Mouse (Mus musculus): Measurements from ENCODE around the gene Fbxo39. TPM values are rescaled to one million over a fixed set of nuclear protein-coding genes. Genes with fewer than 3 reads are reported as not detected.

Gene Fbxo39
- polyA plus RNA-seq, 1 experiment from 2014 or later, result not detected

DNA sequence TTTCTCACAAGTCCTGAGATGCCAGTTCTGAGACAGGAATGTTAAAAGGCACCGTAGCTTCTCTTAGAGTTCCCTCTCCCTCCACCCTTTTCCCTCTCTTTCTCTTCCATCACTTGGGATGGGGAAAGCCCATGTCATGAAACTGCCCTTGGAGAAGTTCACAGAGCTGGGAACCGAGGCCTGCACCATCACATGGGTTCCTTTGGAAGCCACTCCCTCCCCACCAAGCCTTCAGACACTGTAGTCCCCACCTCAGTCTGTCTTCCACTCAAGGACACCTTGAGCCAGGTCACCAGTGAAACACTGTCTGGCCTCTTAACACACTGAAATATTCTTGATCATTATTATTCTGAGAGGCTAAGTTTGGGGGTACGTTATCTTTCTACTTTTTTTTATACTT is 38.9 kb downstream of the Fbxo39 start:
- DNase-seq (ENCODE audit: low spot score), result no peak
- Histone ChIP-seq H3K4me1 (replicated peaks) (peaks cover 5% of the 10 kb centered on the region; the same call in 1 of the 2 replicates), H3K27ac (no peak overlapping the region), H3K4me3 (no peak overlapping the region), H3K27me3 (ENCODE audit: insufficient read depth, poor library complexity, severe bottlenecking) (no peaks in the 10 kb centered on the region), H3K36me3 (no peaks in the 10 kb centered on the region), H3K9me3 (no peaks in the 10 kb centered on the region)
- WGBS, result 80% methylated on average over 3 of the region's 3 CpGs

DNA sequence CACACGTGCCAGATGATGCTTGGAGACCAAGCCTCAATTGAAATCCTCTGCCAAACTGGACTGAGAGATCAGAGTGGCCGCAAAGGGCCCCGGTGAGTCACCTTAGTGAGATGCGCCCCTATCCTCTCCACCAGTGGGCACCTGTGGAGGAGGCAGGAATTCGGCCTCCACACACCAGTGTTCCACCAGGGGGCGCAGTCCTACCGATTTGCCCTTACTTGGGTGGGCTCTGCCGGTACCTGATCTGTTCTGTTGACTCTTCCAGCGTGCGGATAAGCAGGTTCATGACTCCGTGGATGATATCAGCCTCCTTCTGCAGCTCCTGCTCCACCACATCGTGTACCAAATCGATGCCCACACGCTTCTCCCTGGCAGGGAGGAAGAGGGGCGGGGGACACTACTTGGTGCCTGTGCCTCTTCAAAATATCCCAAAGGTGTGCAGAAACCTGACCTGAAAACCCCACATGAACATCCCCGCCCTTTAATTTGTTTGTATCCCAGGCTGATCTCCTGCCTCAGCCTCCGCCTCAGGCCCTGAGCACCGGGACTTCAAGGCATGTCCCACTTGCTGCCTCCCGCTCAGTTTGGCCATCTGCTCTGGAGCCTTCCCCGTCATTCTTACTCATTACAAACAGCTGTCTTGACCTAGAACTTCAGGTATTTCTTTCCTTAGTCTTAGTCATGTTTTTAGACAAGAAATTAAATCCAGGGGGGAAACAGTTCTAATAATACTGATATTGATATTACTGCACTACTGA is 40.9 kb downstream of the Fbxo39 start:
- 27% methylated on average over 20 of the region's 20 CpGs for WGBS
- peak; percentile 80 for DNase-seq (ENCODE audit: low spot score)
- Histone ChIP-seq H3K27ac (no peak overlapping the region; the same call in 1 of the 2 replicates), H3K4me1 (replicated peaks) (peaks cover 5% of the 10 kb centered on the region; the same call in 1 of the 2 replicates), H3K9me3 (no peaks in the 10 kb centered on the region), H3K36me3 (no peaks in the 10 kb centered on the region), H3K27me3 (ENCODE audit: insufficient read depth, poor library complexity, severe bottlenecking) (no peaks in the 10 kb centered on the region), H3K4me3 (peak overlapping the region; percentile 28; the same call in 1 of the 2 replicates)

DNA sequence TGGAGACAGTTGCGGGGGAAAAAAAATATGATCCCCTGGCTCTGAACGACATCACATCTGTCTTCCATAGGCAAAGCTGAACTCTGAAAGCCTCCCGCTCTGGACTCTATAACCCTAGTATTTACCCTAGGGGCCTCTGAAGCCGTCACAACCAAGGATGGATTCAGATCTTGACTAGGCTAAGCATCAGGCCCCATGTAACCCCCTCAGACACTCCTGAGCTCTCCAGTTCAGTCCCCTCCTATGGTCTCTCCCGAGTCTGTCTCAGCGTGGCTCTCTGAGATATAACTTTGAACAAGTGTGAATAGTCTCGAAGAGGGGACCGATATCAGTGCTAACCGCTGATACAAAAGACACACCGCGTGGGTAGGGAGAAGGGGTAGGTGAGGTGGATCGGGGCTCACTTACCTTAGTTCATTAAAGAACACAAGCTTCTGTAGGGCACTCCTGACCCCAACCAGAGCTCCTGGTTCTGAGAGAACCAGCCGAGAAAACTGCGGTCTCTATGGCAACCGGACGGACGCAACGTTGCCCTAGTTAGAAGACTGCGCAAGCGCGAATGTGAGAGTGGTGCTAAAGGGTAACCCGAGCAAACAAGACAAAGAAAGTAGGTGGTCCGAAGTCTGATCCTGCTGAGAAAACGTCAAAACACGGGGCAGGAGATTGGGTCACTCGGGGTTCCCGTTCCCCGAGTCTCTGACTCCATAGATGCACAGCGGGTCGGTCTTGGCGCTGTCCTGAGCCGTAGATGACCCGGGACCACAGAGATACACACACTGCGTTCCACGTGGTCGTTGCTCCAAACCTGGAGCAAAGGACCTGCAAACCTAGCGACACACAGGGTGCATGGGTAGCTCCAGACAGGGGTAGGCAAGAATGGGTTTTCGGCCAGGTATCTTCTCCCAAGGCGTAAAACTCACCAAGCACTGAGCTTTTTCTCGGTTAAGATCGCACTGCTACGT is 47.4 kb downstream of the Fbxo39 start:
- Histone ChIP-seq H3K9me3 (no peaks in the 10 kb centered on the region), H3K4me3 (peak overlapping the region; percentile 59), H3K4me1 (replicated peaks) (peaks cover 16% of the 10 kb centered on the region), H3K27me3 (ENCODE audit: insufficient read depth, poor library complexity, severe bottlenecking) (peaks cover 11% of the 10 kb centered on the region), H3K27ac (peak overlapping the region; percentile 91), H3K36me3 (no peaks in the 10 kb centered on the region)
- DNase-seq (ENCODE audit: low spot score), result peak; percentile 89
- 13% methylated on average over 42 of the region's 42 CpGs for WGBS

DNA sequence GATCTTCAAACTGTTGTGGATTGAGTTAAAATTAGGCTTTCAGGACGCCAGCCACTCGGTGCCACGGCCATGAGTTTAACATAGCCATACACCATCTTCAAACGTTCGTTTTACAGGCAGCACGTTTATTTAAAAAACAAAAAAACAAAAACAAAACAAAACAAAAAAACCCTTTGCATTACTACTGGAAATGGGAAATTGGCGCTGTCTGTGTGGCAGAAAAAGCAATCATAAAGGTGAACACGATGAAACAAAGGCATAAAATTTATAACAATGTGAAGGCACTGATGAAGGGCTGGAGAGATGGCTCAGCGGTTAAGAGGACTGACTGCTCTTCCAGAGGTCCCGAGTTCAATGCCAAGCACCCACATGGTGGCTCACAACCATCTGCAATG is 48.1 kb downstream of the Fbxo39 start, which contains the start of gene Tekt1:
TSS of gene Tekt1 (minus strand) at position 96 of the 395 bp plus-strand sequence.
- Histone ChIP-seq H3K4me3 (peak within 1 kb of the TSS; percentile 59), H3K4me1 (replicated peaks) (peaks cover 16% of the 10 kb centered on the region), H3K27ac (peak within 1 kb of the TSS; percentile 91), H3K36me3 (no peaks in the 10 kb centered on the region), H3K9me3 (no peaks in the 10 kb centered on the region), H3K27me3 (ENCODE audit: insufficient read depth, poor library complexity, severe bottlenecking) (peaks cover 11% of the 10 kb centered on the region)
- no peak for DNase-seq (ENCODE audit: low spot score)
- 43% methylated on average over 10 of the region's 10 CpGs for WGBS

DNA sequence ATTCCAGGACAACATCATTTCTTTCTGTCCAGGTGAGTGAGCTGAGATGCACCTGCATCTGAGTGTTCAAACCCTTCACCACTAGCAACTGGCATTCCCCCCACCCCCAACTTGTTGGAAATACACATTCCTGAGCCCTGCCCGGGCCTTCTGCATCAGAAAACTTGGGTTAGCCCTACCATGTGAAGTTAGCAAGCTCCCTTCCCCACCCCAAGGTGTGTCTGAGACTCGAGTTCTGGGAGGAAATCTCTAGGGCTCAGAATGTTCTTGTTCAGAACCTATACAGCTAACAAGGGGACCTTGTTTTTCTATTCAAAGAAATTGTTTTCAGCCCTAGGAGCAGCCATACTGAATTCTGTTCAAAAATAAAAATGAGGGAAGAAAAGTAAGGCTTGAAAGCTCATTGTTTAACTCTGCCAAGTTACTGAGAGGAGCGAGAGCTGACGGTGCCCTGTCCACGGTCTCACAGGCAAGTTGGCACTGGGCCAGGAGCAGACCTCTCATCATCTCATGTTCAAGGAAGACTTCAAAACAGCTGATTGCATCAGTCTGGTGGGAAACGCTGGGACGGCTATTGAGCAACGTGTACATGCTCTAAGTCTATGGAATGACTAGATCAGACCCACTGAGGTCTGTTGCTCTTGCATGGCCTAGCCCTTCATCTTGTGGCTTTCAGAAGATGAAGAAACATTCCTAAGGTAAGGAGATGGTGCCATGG is 49.4 kb downstream of the Fbxo39 start:
- DNase-seq (ENCODE audit: low spot score), result no peak
- H3K4me1 ChIP-seq (replicated peaks), result peaks cover 16% of the 10 kb centered on the region

DNA sequence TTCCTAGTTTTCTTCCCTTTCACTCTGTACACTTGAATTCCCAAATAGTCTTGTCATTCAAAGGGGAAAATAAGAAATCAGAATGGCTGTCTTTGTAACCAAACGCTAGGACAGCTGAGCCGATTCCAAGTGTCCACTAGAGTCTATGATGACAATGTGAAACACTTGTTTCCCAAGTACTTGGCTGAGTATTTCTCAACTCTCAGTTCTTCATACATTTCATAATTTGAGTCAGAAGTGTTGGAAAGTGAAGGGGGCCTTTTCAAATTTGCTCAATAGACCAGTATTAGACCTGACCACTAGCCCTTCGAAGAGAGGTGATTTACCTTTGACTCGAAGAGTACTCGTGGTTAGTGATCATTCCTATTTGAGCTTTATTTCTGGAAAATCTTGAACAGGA is 50.3 kb downstream of the Fbxo39 start:
- peaks cover 15% of the 10 kb centered on the region for H3K27me3 ChIP-seq (ENCODE audit: insufficient read depth, poor library complexity, severe bottlenecking)
- peaks cover 16% of the 10 kb centered on the region for H3K4me1 ChIP-seq (replicated peaks)
- 93% methylated on average over 5 of the region's 5 CpGs for WGBS
- H3K9me3 ChIP-seq, result no peaks in the 10 kb centered on the region
- no peak overlapping the region for H3K27ac ChIP-seq
- DNase-seq (ENCODE audit: low spot score), result no peak
- no peaks in the 10 kb centered on the region for H3K36me3 ChIP-seq
- no peak overlapping the region for H3K4me3 ChIP-seq

More for the DNA sequence above, 49.4 kb downstream of the Fbxo39 start:
- no peaks in the 10 kb centered on the region for H3K36me3 ChIP-seq
- H3K4me3 ChIP-seq, result no peak overlapping the region
- H3K9me3 ChIP-seq, result no peaks in the 10 kb centered on the region
- no peak overlapping the region for H3K27ac ChIP-seq
- 89% methylated on average over 8 of the region's 8 CpGs for WGBS
- peaks cover 15% of the 10 kb centered on the region for H3K27me3 ChIP-seq (ENCODE audit: insufficient read depth, poor library complexity, severe bottlenecking)

DNA sequence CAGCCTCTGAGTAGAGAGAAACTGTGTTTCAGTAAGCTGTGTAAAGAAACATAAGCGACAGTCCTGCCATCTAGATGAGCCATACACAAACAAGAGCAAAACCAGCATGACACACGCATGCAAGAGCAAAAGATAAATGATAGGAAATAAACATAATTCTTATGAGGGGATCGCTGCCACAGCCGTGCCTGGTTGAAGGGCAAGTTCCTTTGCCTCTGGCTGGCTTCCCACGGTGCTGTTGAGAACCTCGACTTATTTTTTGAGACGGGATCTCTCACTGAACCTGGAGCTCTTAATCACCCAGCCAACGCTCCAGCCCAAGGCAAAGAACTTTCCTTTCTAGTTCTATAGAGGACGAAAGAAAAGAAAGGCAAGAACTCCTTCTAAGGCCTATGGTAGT is 51.9 kb downstream of the Fbxo39 start:
- Histone ChIP-seq H3K27me3 (ENCODE audit: insufficient read depth, poor library complexity, severe bottlenecking) (peaks cover 15% of the 10 kb centered on the region), H3K36me3 (no peaks in the 10 kb centered on the region), H3K27ac (no peak overlapping the region), H3K9me3 (no peaks in the 10 kb centered on the region), H3K4me1 (replicated peaks) (peaks cover 19% of the 10 kb centered on the region), H3K4me3 (no peak overlapping the region)
- DNase-seq (ENCODE audit: low spot score), result no peak
- WGBS, result 87% methylated on average over 9 of the region's 9 CpGs

DNA sequence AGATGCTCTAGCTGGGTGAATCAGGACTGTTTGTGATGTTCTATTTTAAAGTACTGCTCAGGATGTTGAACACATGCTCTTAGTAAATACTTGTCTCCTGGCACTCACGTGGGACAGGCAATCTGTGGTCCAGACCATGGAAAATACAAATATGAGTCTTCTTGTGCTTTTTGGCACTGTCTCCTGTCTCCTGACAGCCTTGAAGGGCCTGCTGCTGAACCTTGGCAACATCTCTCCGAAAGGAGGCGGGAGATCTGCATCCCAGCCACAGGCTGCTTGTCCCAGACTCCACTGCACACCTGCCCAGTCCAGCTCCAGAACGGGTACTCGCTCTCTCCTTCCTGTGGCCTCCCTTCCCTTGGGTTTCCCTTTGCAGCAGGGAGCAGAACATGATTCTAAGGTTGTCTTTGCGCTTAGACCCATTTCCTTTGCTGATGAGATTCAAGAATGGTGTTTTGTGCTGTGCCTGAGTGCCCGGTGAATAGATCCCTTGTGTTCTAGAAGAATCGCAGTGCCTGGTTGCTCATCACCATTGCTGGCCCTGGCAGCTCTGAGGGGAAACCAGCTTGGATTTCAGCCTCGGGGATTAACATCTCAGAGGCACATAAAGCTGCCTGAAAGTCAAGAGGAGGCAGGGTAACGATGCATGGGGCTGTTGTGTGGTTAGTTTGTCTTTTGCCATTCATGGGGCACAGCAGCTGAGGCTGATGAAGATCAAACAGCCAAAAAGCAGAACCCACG is 53.9 kb downstream of the Fbxo39 start:
- DNase-seq (ENCODE audit: low spot score), result no peak
- WGBS, result 66% methylated on average over 11 of the region's 11 CpGs

More for the DNA sequence above, 53.9 kb downstream of the Fbxo39 start:
- Histone ChIP-seq H3K9me3 (no peaks in the 10 kb centered on the region), H3K27me3 (ENCODE audit: insufficient read depth, poor library complexity, severe bottlenecking) (peaks cover 8% of the 10 kb centered on the region), H3K36me3 (no peaks in the 10 kb centered on the region), H3K4me3 (no peak overlapping the region), H3K27ac (no peak overlapping the region), H3K4me1 (replicated peaks) (0 out of 2 replicates have a peak, but pooled peaks cover 5% of the 10 kb centered on the region)

Other genes starting within 250 kb of the Fbxo39 start
- 0.20 and 0.31 TPM in 2 replicates for gene Pitpnm3, start 178.7 kb upstream of the Fbxo39 start, polyA plus RNA-seq (2016; fragmentation: Nextera tagmentation; extraction: Ambion mirVana)
- gene Gm43951, start 107.6 kb upstream of the Fbxo39 start, polyA plus RNA-seq (2016; fragmentation: Nextera tagmentation; extraction: Ambion mirVana), result 0.22 and 0.44 TPM in 2 replicates
- 15.5 and 18.9 TPM in 2 replicates for gene 4933427D14Rik, start 107.0 kb upstream of the Fbxo39 start, polyA plus RNA-seq (2016; fragmentation: Nextera tagmentation; extraction: Ambion mirVana)
- gene Txndc17, start 106.9 kb upstream of the Fbxo39 start, polyA plus RNA-seq (2016; fragmentation: Nextera tagmentation; extraction: Ambion mirVana), result 177 and 182 TPM in 2 replicates
- gene Med31, start 98.9 kb upstream of the Fbxo39 start, polyA plus RNA-seq (2016; fragmentation: Nextera tagmentation; extraction: Ambion mirVana), result 54.9 and 57.2 TPM in 2 replicates
- gene Slc13a5, start 47.2 kb upstream of the Fbxo39 start, polyA plus RNA-seq (2016; fragmentation: Nextera tagmentation; extraction: Ambion mirVana), result 0.44 and 0.63 TPM in 2 replicates
- gene Xaf1, start 12.8 kb upstream of the Fbxo39 start, polyA plus RNA-seq (2016; fragmentation: Nextera tagmentation; extraction: Ambion mirVana), result 2.3 and 2.9 TPM in 2 replicates
- 7.0 and 7.7 TPM in 2 replicates for gene Tekt1, start 48.0 kb downstream of the Fbxo39 start, polyA plus RNA-seq (2016; fragmentation: Nextera tagmentation; extraction: Ambion mirVana)
- 10.7 and 22.8 TPM in 2 replicates for gene Smtnl2, start 97.3 kb downstream of the Fbxo39 start, polyA plus RNA-seq (2016; fragmentation: Nextera tagmentation; extraction: Ambion mirVana)
- not detected in 2 replicates for gene Ggt6, start 121.1 kb downstream of the Fbxo39 start, polyA plus RNA-seq (2016; fragmentation: Nextera tagmentation; extraction: Ambion mirVana)
- gene Mybbp1a, start 126.9 kb downstream of the Fbxo39 start, polyA plus RNA-seq (2016; fragmentation: Nextera tagmentation; extraction: Ambion mirVana), result 148 and 215 TPM in 2 replicates
- 4.0 and 5.5 TPM in 2 replicates for gene Spns2, start 175.5 kb downstream of the Fbxo39 start, polyA plus RNA-seq (2016; fragmentation: Nextera tagmentation; extraction: Ambion mirVana)
- gene Spns3, start 236.1 kb downstream of the Fbxo39 start, polyA plus RNA-seq (2016; fragmentation: Nextera tagmentation; extraction: Ambion mirVana), result 0.09 and 0.16 TPM in 2 replicates